Mouse (Mus musculus) midbrain, embryonic 13.5 days (tissue): ENCODE measurements around the gene Ccdc113. TPM values are rescaled to one million over a fixed set of nuclear protein-coding genes. Genes with fewer than 3 reads are reported as not detected.
"Not testable (repeated sequence)": the region's sequence is repeated elsewhere in the genome, so short reads cannot be mapped to it uniquely, and the experiment has no call there.

Experiments used
- ATAC-seq: fragments of 200-750 bp; cut with Nextera tagmentation; 2 replicates; pipeline ENCODE4 v1.8.0; 2017; ENCODE audit warnings: mild to moderate bottlenecking, moderate TSS enrichment, moderate library complexity
- H3K27ac ChIP-seq: fragments of 300-500 bp; sonication (generic); 2 replicates; pipeline ENCODE4 v1.5.1; 2015; ENCODE audit warnings: inconsistent platforms, mild to moderate bottlenecking, moderate library complexity
- H3K27me3 ChIP-seq: fragments of 300-500 bp; sonication (generic); 2 replicates; pipeline ENCODE4 v1.6.1; 2015; ENCODE audit warnings: mild to moderate bottlenecking, inconsistent platforms
- H3K36me3 ChIP-seq: fragments of 300-500 bp; sonication (generic); 2 replicates; pipeline ENCODE4 v1.6.1; 2015; ENCODE audit warnings: mild to moderate bottlenecking, inconsistent platforms
- H3K4me1 ChIP-seq: fragments of 300-500 bp; sonication (generic); replicated peaks from 2 replicates; pipeline ENCODE4 v1.6.1; 2015; ENCODE audit warnings: inconsistent platforms
- H3K4me2 ChIP-seq: fragments of 300-500 bp; sonication (generic); replicated peaks from 2 replicates; pipeline ENCODE4 v1.6.1; 2015; ENCODE audit warnings: moderate library complexity, mild to moderate bottlenecking, inconsistent platforms
- H3K4me3 ChIP-seq: fragments of 300-500 bp; sonication (generic); replicated peaks from 2 replicates; pipeline ENCODE4 v1.5.1; 2015; ENCODE audit warnings: mild to moderate bottlenecking, inconsistent platforms
- H3K9ac ChIP-seq: fragments of 300-500 bp; sonication (generic); replicated peaks from 2 replicates; pipeline ENCODE4 v1.6.1; 2015; ENCODE audit warnings: mild to moderate bottlenecking, inconsistent platforms
- H3K9me3 ChIP-seq: fragments of 300-500 bp; sonication (generic); 2 replicates; pipeline ENCODE4 v1.6.1; 2016; ENCODE audit warnings: mild to moderate bottlenecking, inconsistent platforms
- WGBS: fragments of 180-500 bp; shearing (Covaris S2); methylation state at CpG from one replicate; pipeline ENCODE4 v1.1.7; 2015; 5-methylcytosine and 5-hydroxymethylcytosine counted together
- polyA plus RNA-seq: library from polyadenylated mRNA; unstranded; fragments of >200 nt; fragmentation: Nextera tagmentation; extraction: Ambion mirVana; gene quantifications from 2 replicates; pipeline ENCODE4 v1.2.1, GENCODE M21; 2015

The Ccdc113 gene
- polyA plus RNA-seq, 1 experiment from 2014 or later, result 0.93 TPM

DNA sequence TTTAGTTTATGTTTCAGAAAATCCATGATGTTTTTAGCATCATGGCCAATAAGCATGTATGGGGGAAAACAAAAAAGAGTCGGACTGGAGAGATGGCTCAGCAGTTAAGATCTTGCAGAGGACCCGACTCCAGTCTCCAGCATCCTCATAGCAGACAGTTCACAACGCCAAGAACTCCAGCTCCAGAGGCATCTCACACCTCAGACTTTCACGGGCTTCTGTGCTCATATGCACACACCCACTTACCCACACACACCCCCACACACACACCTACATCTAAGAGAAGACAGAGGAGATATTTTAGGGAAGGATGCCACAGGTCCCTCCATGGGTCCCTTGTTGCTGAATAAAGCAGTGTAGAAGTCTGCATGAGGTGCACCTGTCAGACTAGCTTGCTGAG is 56.7 kb downstream of the Ccdc113 start:
- H3K27ac ChIP-seq, result no peak overlapping the region
- H3K27me3 ChIP-seq, result no peaks in the 10 kb centered on the region
- no peak overlapping the region for H3K9ac ChIP-seq
- H3K36me3 ChIP-seq, result no peaks in the 10 kb centered on the region
- 80% methylated on average over 4 of the region's 4 CpGs for WGBS
- 0 out of 2 replicates have a peak, but pooled peaks cover 5% of the 10 kb centered on the region for H3K4me1 ChIP-seq
- H3K4me2 ChIP-seq, result no peak overlapping the region
- no peak for ATAC-seq
- no peak overlapping the region for H3K4me3 ChIP-seq
- no peaks in the 10 kb centered on the region for H3K9me3 ChIP-seq

DNA sequence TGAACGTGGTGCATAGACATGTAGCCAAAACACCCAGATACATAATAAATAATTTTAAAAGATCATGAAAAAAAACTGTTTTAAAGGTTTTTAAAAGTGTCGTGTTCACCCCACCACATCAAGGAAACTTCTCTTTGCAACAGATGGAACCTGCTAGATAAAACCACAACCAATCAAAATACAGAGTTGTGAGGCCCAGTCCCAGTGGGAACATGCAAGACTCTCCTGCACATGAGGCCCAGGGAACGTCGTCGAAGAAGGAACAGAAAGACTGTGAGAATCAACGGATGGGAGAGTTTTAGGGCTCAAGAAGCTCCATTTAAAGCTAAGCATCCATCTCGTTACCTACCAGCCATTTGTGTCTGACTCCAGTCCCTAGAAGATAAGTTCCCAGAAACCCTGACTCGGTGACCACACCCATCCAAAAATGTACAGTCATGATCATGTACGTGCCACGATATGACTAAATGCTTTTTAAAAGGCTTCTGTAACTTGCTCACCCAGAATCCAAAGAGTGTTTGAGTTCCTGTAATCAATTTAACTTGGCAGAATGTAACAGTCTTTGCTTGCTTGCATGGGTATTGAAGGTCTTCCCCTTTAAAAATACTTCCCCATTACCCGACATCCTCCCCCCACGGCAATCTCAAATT is 58.4 kb downstream of the Ccdc113 start:
- no peaks in the 10 kb centered on the region for H3K9me3 ChIP-seq
- WGBS, result 89% methylated on average over 12 of the region's 12 CpGs
- no peak overlapping the region for H3K9ac ChIP-seq
- H3K36me3 ChIP-seq, result no peaks in the 10 kb centered on the region
- no peak overlapping the region for H3K4me3 ChIP-seq
- no peak overlapping the region for H3K4me2 ChIP-seq
- H3K27ac ChIP-seq, result no peak overlapping the region
- 0 out of 2 replicates have a peak, but pooled peaks cover 5% of the 10 kb centered on the region for H3K4me1 ChIP-seq
- ATAC-seq, result no peak
- H3K27me3 ChIP-seq, result no peaks in the 10 kb centered on the region

DNA sequence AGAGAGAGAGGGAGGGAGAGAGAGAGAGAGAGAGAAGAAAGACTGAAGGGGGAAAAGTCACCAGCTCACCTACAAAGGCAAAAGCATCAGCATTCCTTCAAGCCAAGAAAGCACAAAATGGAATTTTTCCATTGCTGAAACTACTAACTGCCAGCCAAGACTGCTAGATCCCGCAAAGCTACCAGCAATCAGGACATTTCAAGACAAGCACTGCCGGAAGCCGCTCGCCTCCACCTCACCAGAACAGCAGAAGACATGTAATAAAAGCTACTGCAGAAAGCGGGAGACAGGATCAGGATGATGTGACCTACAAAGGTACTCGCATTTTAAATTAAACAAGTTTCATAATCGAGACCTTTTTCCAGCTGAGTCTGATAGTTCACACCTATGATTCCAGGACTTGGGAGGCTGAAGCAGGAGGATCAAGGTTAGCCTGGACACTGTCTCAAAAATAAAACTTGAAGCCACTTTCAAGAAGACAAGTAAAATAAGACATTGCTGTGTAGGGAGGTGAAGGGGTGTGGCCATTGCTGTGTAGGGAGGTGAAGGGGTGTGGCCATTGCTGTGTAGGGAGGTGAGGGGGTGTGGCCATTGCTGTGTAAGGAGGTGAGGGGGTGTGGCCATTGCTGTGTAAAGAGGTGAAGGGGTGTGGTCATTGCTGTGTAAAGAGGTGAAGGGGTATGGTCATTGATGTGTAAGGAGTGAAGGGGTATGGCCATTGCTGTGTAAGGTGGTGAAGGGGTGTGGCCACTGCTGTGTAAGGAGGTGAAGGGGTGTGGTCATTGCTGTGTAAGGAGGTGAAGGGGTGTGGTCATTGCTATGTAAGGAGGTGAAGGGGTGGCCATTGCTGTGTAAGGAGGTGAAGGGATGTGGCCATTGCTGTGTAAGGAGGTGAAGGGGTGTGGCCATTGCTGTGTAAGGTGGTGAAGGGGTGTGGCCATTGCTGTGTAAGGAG is 59.8 kb downstream of the Ccdc113 start:
- WGBS, result 93% methylated on average over 7 of the region's 7 CpGs
- no peaks in the 10 kb centered on the region for H3K36me3 ChIP-seq
- ATAC-seq, result no peak
- H3K4me2 ChIP-seq, result no peak overlapping the region
- H3K27me3 ChIP-seq, result no peaks in the 10 kb centered on the region
- H3K4me3 ChIP-seq, result no peak overlapping the region
- no peak overlapping the region for H3K27ac ChIP-seq
- no peaks in the 10 kb centered on the region for H3K9me3 ChIP-seq
- H3K9ac ChIP-seq, result no peak overlapping the region
- H3K4me1 ChIP-seq, result 0 out of 2 replicates have a peak, but pooled peaks cover 5% of the 10 kb centered on the region

DNA sequence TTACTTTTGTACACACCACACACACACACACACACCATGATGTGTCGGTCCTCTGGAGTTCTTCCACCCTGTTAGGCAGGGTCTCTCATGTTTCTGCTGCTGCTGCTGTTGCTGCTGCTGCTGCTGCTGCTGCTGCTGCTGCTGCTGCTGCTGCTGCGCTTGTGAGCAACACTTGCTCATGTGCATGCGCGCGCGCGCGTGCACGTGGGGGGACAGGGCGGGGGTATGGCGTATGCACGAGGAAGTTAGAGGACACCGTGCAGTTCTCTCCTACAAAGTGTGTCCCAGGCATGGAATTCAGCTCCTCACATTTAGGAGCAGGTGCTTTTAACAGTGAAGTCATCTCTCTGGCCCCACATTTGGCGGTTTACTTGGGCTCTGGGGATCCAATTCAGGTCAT is 61.2 kb downstream of the Ccdc113 start:
- no peak overlapping the region for H3K27ac ChIP-seq
- H3K36me3 ChIP-seq, result no peaks in the 10 kb centered on the region
- H3K4me3 ChIP-seq, result no peak overlapping the region
- no peak overlapping the region for H3K9ac ChIP-seq
- ATAC-seq, result no peak
- H3K9me3 ChIP-seq, result no peaks in the 10 kb centered on the region
- H3K4me1 ChIP-seq, result 0 out of 2 replicates have a peak, but pooled peaks cover 5% of the 10 kb centered on the region
- 86% methylated on average over 14 of the region's 14 CpGs for WGBS
- no peaks in the 10 kb centered on the region for H3K27me3 ChIP-seq
- H3K4me2 ChIP-seq, result no peak overlapping the region

DNA sequence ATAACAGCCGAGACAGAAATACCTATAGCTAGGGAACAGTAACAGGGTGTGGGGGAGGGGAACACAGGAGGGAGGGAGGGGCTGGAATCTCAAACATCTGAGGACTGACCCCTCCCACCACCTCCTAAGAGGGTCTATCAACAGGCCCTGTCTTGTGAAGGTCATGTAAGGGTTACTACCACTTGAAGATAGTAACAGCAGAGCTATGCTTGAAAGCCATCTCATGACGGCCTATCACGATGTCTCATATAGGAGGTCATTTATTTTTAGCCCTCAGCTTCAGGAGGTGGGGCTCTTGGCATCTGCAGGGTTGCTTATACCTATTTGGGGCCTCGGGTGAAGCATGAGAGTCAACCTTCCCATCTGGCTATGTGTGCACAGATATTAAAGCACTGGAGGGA is 63.0 kb downstream of the Ccdc113 start:
- no peak overlapping the region for H3K4me2 ChIP-seq
- H3K4me1 ChIP-seq, result 0 out of 2 replicates have a peak, but pooled peaks cover 5% of the 10 kb centered on the region
- no peak overlapping the region for H3K27ac ChIP-seq
- 77% methylated on average over 4 of the region's 4 CpGs for WGBS
- H3K27me3 ChIP-seq, result no peaks in the 10 kb centered on the region
- no peaks in the 10 kb centered on the region for H3K9me3 ChIP-seq
- no peak overlapping the region for H3K4me3 ChIP-seq
- ATAC-seq, result no peak
- H3K9ac ChIP-seq, result no peak overlapping the region
- H3K36me3 ChIP-seq, result no peaks in the 10 kb centered on the region

DNA sequence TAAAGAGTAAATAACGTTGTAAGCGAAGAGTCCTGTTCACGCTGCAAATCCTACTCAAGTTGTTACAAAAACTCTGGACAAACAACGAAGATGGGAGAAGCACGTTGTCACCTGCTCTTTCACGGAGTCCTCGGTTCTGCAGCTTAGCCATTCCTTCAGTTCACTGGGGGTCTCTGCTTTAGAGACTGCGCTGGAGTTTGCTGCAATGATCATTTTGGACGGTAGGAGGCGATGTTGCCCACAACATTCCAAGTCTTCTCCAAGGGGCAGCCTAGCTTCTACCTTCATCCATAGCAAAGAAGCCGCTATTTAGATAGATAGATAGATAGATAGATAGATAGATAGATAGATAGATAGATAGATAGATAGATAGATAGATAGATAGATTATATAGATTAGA is 66.0 kb downstream of the Ccdc113 start:
- no peaks in the 10 kb centered on the region for H3K27me3 ChIP-seq
- no peaks in the 10 kb centered on the region for H3K9me3 ChIP-seq
- H3K27ac ChIP-seq, result no peak overlapping the region
- no peak overlapping the region for H3K4me3 ChIP-seq
- WGBS, result 10% methylated on average over 11 of the region's 11 CpGs
- H3K36me3 ChIP-seq, result no peaks in the 10 kb centered on the region
- no peak overlapping the region for H3K9ac ChIP-seq
- 0 out of 2 replicates have a peak, but pooled peaks cover under 1% of the 10 kb centered on the region for H3K4me1 ChIP-seq
- H3K4me2 ChIP-seq, result no peak overlapping the region
- ATAC-seq, result 0 out of 2 replicates have a peak, but pooled peaks have one; percentile 48

DNA sequence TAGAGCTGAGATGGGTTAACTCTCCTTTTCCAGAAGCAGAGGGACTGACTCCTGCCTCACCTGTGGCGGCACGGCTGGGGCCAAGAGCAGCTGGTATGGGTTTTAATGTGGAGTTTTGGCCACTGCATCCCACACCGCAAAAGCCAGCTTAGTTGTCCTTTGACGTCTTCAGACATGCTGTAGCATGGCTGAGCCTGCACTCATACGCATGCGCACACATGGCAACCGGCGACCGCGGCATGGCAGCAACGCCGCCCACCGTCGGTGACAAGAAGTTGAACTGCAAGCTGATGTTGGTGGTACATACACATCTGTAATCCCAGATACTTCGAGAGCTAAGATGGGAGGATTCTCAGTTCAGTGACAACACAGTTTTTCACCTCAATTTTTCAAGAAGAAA is 67.4 kb downstream of the Ccdc113 start:
- no peak overlapping the region for H3K4me2 ChIP-seq
- H3K4me3 ChIP-seq, result no peak overlapping the region
- H3K4me1 ChIP-seq, result no peaks in the 10 kb centered on the region
- no peaks in the 10 kb centered on the region for H3K9me3 ChIP-seq
- ATAC-seq, result no peak
- H3K9ac ChIP-seq, result no peak overlapping the region
- H3K36me3 ChIP-seq, result no peaks in the 10 kb centered on the region
- no peak overlapping the region for H3K27ac ChIP-seq
- 69% methylated on average over 15 of the region's 15 CpGs for WGBS
- no peaks in the 10 kb centered on the region for H3K27me3 ChIP-seq

DNA sequence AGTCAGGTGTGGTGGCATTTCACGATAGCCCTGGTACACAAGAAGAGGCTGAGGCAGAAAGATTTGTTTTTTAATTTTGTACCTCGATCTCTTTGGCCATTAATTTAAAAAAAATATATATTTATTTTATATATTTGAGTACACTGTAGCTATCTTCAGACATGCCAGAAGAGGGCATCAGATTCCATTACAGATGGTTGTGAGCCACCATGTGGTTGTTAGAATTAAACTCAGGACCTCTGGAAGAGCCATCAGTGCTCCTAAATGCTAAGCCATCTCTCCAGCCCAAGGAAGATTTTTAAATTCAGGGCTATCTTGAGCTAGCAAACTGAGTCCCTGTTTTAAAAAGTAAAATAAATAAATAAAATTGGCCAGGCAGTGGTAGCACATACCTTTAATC is 68.3 kb downstream of the Ccdc113 start:
- Histone ChIP-seq H3K4me2 (no peak overlapping the region), H3K27ac (no peak overlapping the region), H3K9me3 (no peaks in the 10 kb centered on the region), H3K4me1 (no peaks in the 10 kb centered on the region), H3K36me3 (no peaks in the 10 kb centered on the region), H3K27me3 (no peaks in the 10 kb centered on the region), H3K4me3 (no peak overlapping the region), H3K9ac (no peak overlapping the region)
- WGBS, result 75% methylated on average over 2 of the region's 2 CpGs
- ATAC-seq, result no peak

DNA sequence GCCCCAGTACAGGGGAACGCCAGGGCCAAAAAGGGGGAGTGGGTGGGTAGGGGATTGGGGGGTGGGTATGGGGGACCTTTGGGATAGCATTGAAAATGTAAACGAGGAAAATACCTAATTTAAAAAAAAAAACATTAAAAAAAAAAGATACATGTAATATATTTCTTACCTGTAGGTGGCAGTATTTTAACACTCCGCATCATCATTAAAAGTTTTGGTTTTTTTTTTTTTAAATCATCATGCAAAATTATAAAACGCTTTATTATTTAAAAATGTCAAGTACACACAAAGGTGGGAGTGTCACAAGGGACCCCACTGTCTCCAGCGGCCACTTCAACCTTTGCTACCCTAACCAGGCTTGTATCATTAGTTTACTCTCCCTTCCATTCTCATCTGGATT is 72.6 kb downstream of the Ccdc113 start:
- not testable (repeated sequence) for H3K36me3 ChIP-seq, H3K27ac ChIP-seq, H3K4me3 ChIP-seq, ATAC-seq, H3K4me2 ChIP-seq, H3K9me3 ChIP-seq, H3K27me3 ChIP-seq, H3K4me1 ChIP-seq, H3K9ac ChIP-seq
- WGBS, result 25% methylated on average over 4 of the region's 5 CpGs

DNA sequence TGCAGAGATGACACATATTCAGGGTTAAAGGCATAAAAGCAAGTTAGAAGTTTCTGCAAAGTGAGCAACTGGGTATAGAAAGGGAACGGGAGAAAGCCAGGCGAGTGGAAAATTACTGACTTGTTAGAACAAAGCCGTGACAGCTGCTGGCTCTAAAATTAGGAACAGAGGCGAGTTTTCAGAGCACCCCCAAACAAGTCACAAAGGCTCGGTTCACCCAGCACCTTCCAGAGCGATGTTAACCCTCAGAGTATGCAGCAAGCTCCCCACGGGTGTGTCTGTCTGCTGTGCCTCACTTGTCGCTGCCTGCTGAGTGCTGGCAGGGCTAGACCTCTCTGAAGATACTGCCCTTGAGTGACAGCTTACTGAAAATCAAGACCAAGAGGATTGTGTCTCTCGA is 73.3 kb downstream of the Ccdc113 start:
- H3K27ac ChIP-seq, result no peak overlapping the region
- 59% methylated on average over 9 of the region's 9 CpGs for WGBS
- H3K27me3 ChIP-seq, result no peaks in the 10 kb centered on the region
- H3K9ac ChIP-seq, result no peak overlapping the region
- H3K36me3 ChIP-seq, result no peaks in the 10 kb centered on the region
- no peak overlapping the region for H3K4me2 ChIP-seq
- no peak overlapping the region for H3K4me3 ChIP-seq
- H3K9me3 ChIP-seq, result no peaks in the 10 kb centered on the region
- ATAC-seq, result no peak
- H3K4me1 ChIP-seq, result peaks cover 5% of the 10 kb centered on the region; the same call in 1 of the 2 replicates
